Mouse (Mus musculus) ovary, postnatal 14 days (tissue): Measurements from ENCODE around the gene Clstn3.
"Not testable (repeated sequence)": the region's sequence is repeated elsewhere in the genome, so short reads cannot be mapped to it uniquely, and the experiment has no call there.

Experiments
- DNase-seq: peaks from one replicate; pipeline ENCODE4 v3.0.0; 2022; ENCODE audit warnings: low spot score

Gene Clstn3

DNA sequence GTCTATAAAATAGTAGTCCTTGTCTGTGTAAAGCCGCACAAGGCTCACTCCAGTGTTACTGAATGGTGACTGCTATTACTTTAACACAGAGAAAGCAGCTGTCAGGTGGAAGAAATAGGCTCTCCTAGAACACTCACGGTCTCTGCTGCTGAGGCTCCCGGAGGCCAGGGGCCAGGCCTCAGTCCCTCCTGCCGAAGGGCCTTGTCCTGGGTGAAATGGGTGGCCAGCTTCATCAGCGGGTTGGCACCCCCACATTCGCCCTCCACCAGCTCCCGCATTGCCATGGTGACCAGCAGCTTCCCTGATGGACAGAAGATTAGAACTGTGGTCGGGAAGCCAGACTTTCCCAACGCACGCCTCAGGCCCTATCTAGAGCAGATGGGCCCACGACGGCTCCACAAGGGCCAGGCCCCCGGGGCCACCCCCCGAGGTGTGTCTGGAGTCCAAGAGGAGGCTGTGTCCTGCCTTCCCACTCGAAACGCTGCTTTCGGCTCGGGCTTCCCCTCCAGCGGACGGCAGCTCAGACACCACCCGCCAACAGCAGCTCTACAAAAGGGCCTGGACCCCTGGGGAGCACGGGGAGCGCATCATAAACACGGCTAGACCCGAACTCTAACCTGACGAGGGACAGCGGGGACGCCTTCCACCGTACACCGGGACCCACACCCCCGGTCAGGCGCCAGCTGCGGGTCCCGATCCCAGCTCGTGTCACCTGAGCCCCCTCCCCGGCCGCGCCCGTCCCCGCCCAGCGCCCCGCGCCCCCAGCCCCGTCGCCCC, 50.3 kb downstream of the Clstn3 start:
- peak; percentile 36 for DNase-seq

DNA sequence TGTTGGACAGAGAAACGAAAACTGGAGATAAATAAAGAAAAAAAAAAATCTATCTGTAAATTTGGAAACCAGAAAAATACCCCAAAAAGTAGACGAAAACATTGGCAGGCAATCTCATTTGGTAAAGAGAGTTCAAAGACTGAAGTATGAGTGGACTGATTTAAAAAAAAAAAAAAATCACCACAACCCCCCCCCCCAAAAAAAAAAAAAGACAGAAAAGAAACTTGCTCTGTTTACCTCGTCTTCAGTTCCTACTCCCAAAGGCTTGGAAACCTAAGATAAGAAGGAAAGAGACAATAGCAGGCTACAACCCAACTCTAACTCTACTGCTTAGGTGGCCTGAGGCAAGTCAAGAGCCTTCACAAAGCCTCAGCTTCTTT, 50.8 kb downstream of the Clstn3 start:
- DNase-seq, result no peak

- DNase-seq, result no peak
Measured at GRCm38 (mm10) chr6:124408355-124408754, 56.2 kb downstream of the Clstn3 start.

- DNase-seq, result no peak
Measured at GRCm38 (mm10) chr6:124407180-124407579, 57.4 kb downstream of the Clstn3 start.

DNA sequence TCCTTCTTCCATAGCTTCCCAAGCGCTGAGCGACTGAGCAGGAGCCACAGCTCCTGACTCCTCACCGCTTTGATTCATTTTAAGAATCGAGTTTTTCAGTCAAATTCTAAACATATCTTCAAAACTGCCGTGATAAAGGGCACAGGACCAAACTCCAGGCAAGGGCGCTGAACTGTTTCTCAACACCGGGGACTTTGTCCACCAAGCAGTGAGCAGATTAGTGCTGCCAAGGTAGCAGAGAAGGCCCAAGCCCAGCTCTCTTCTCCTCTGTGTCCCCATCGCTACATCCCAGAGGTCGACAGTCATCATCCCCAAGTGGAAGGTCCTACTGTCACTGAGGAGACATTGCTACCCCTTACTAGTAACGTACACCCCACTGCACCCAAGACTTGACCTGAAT, 58.3 kb downstream of the Clstn3 start:
- DNase-seq, result no peak

DNA sequence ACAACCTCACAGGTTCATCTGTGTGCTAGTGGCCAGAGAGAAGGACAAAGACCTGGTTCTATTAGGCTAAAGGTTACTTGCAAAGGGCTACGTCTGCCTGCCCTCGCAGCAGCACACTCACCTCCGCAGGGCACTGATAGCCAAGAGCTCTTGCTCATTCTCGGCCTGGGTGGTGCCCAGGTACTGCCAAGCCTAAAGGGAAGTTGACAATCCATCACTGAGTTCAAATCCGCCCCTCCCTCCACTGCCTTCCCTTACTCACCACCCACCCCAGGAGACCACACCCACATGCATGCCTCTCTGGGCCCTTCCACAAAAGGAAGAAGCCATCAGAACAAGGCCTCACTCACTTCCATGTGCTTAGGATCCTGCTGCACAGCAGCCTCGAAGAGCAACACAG, 64.9 kb downstream of the Clstn3 start:
- no peak for DNase-seq

DNA sequence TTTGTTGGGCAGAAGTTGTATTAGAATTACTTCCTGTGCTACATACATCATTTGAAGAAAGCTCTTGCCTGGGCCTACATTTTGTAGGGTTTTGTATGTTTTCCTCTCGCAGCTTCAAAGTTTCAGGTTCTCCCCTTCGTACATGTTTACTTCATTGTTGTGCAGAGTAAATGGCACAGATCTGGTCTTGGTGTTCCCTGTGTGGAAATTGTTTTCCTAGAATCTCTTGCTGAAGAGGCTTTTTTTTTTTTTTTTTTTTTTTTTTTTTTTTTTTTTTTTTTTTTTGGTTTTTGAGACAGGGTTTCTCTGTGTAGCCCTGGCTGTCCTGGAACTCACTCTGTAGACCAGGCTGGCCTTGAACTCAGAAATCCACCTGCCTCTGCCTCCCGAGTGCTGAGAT, 69.6 kb downstream of the Clstn3 start:
- not testable (repeated sequence) for DNase-seq
